Mouse (Mus musculus): ENCODE data around the gene Traf2. TPM values are rescaled to one million over a fixed set of nuclear protein-coding genes. Genes with fewer than 3 reads are reported as not detected.

Gene Traf2
- polyA plus RNA-seq, 1 experiment from 2014 or later, result 16.8 TPM

DNA sequence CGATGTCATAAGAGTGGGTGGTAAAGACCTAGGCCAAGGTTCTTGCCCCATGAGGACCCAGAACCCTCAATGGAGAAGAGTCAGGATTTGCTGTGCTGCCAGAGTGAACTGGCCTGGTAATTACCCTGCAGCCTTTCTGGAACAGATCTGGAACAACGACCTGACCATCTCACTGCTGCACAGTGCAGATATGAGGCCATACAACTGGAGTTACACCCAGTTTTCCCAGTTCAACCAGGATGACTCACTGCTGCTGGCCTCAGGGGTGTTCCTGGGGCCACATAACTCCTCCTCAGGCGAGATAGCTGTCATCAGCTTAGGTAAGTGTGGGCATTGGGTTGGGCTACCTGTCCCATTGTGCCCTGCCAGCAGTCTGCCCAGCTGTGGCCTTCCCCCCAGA lies 44.0 kb downstream of the Traf2 start:
- Histone ChIP-seq H3K4me1 (ENCODE audit: control insufficient read depth, insufficient read depth, low read depth, low read length) (peaks cover 14% of the 10 kb centered on the region), H3K27ac (ENCODE audit: low read depth, low read length) (no peak overlapping the region), H3K36me3 (ENCODE audit: control insufficient read depth, insufficient read depth, low read length) (peaks cover 22% of the 10 kb centered on the region), H3K4me2 (ENCODE audit: low read length) (no peak overlapping the region), H3K27me3 (replicated peaks; ENCODE audit: control insufficient read depth, insufficient read depth, low read length) (no peaks in the 10 kb centered on the region), H3K4me3 (ENCODE audit: low read length) (no peak overlapping the region), H3K9me3 (ENCODE audit: control insufficient read depth, low read length) (no peaks in the 10 kb centered on the region), H3K9ac (ENCODE audit: low read depth, low read length) (no peak overlapping the region)
- 82% methylated on average over 3 of the region's 3 CpGs for WGBS
- no peak for ATAC-seq

DNA sequence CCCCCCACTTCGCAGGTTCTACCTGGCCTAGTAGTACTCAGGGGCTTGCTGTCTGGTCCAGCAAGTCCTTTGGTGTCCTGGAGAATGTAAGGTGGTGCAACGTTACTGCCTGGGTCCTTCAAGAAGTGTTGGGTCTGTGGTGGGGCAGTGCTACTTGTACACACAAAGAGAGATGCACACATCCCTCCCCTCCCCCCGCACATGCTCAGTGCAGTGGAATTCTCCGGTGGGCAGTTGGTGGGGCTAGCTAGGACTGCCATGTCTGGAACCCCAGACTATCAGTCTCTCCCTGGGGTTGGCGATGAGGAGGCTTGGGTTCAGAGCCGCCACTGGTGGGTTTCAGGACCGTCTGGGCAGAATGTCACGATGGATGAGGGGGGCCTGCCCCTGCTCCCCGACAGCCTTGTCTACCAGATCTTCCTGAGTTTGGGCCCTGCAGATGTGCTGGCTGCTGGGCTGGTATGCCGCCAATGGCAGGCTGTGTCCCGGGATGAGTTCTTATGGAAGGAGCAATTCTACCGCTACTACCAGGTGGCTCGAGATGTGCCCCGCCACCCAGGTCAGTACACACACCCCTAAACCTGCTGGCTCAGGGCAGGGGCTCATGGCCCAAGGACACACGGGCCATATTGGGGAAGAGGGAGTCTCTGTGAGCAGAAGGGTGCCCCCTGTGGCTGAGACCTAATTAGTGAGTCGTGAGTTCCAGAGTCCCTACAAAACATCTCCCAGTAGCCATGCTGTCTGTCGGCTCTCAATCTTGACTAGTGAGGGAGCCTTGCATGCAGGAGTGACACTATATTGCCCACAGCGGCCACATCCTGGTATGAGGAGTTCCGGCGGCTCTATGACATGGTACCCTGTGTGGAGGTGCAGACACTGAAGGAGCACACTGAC lies 44.9 kb downstream of the Traf2 start, which contains the start of gene C8g:
Gene C8g, minus strand, starts transcription at position 127 of the 894 bp plus-strand sequence.
- peak; percentile 2; the same call in 1 of the 2 replicates for ATAC-seq

DNA sequence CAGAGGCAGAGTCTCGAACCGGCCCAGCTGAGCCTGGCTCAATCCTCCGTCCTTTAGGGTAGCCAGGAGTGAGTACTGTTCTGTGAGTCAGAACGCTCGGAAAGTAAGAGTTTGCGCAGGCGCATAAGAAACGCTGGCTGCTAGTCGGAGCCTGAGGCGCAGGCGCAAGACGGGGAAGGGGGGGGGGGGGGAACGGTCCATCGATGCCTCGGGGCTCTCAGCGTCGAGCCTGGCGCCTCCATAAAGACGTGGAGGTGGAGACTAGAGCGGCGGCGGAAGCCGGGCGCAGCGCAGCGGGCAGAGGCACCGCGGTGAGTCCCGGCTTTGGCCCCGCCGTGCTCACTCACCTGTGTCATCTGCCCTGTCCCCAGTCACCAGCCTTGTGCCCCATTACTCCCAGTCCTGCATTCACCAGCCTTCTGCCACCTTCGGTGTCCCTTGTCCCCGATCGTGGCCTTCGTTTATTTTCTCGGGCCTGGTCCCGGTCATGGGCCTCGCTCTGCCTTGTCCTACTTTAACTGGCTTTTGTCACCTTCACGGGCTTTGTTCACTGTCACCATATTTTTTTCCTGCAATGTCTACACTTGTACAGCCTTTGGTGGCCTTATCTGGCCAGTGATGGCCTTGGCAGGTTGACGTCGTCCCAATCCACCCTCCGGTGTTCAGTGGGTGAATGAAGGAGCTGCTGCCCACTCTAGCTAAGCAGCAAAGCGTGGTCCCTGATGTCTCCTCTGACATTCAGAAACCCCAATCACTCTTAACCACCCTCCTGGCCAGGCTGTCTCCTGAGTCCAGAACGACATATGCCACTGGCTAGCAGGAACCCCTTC lies 45.9 kb downstream of the Traf2 start, which contains the start of gene Fbxw5:
Gene Fbxw5, plus strand, starts transcription at position 175 of the 830 bp plus-strand sequence.
- Histone ChIP-seq H3K4me1 (ENCODE audit: control insufficient read depth, insufficient read depth, low read depth, low read length) (peaks cover 14% of the 10 kb centered on the region), H3K4me2 (ENCODE audit: low read length) (peak within 1 kb of the TSS; percentile 87), H3K27me3 (replicated peaks; ENCODE audit: control insufficient read depth, insufficient read depth, low read length) (no peaks in the 10 kb centered on the region), H3K27ac (ENCODE audit: low read depth, low read length) (peak within 1 kb of the TSS; percentile 75), H3K9me3 (ENCODE audit: control insufficient read depth, low read length) (no peaks in the 10 kb centered on the region), H3K36me3 (ENCODE audit: control insufficient read depth, insufficient read depth, low read length) (peaks cover 18% of the 10 kb centered on the region), H3K4me3 (ENCODE audit: low read length) (peak within 1 kb of the TSS; percentile 76), H3K9ac (ENCODE audit: low read depth, low read length) (peak within 1 kb of the TSS; percentile 82)
- WGBS, result 2% methylated on average over 22 of the region's 44 CpGs
- peak; percentile 92 for ATAC-seq

More for the DNA sequence above, 44.9 kb downstream of the Traf2 start, which contains the start of gene C8g:
- H3K27ac ChIP-seq (ENCODE audit: low read depth, low read length), result peak within 1 kb of the TSS; percentile 75
- peaks cover 14% of the 10 kb centered on the region for H3K4me1 ChIP-seq (ENCODE audit: control insufficient read depth, insufficient read depth, low read depth, low read length)
- H3K36me3 ChIP-seq (ENCODE audit: control insufficient read depth, insufficient read depth, low read length), result peaks cover 22% of the 10 kb centered on the region
- peak within 1 kb of the TSS; percentile 76 for H3K4me3 ChIP-seq (ENCODE audit: low read length)
- H3K9me3 ChIP-seq (ENCODE audit: control insufficient read depth, low read length), result no peaks in the 10 kb centered on the region
- peak within 1 kb of the TSS; percentile 87 for H3K4me2 ChIP-seq (ENCODE audit: low read length)
- no peaks in the 10 kb centered on the region for H3K27me3 ChIP-seq (replicated peaks; ENCODE audit: control insufficient read depth, insufficient read depth, low read length)
- WGBS, result 76% methylated on average over 19 of the region's 20 CpGs
- peak within 1 kb of the TSS; percentile 82 for H3K9ac ChIP-seq (ENCODE audit: low read depth, low read length)

DNA sequence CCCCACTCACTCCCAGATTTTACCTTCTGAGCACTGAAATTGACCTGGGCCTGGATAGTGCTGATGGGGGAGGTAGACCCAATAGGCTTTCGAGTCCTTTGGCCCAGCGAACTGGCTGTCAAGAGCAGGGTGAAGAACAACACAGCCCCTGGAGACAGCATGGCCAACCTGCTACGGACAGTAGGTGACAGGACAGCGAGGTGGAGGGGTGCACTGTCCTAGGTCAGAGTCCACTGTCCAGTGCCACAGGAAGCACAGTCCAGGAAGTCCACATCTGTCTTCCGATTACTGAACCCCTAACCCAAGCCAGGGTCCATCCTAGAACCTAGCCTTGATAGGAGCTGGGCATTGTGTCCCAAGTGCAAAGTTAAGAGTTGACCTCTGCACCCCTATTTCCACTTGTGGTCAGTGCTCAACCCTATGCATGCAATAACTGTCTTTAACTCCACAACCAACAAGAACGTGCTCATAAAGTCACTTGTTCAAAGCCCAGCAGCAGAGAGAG lies 46.6 kb downstream of the Traf2 start:
- Histone ChIP-seq H3K9ac (ENCODE audit: low read depth, low read length) (peak overlapping the region; percentile 65), H3K4me2 (ENCODE audit: low read length) (peak overlapping the region; percentile 87), H3K36me3 (ENCODE audit: control insufficient read depth, insufficient read depth, low read length) (peaks cover 13% of the 10 kb centered on the region), H3K4me3 (ENCODE audit: low read length) (peak overlapping the region; percentile 76), H3K9me3 (ENCODE audit: control insufficient read depth, low read length) (no peaks in the 10 kb centered on the region), H3K4me1 (ENCODE audit: control insufficient read depth, insufficient read depth, low read depth, low read length) (peaks cover 14% of the 10 kb centered on the region), H3K27me3 (replicated peaks; ENCODE audit: control insufficient read depth, insufficient read depth, low read length) (no peaks in the 10 kb centered on the region), H3K27ac (ENCODE audit: low read depth, low read length) (peak overlapping the region; percentile 73)
- ATAC-seq, result peak; percentile 7
- 69% methylated on average over 6 of the region's 6 CpGs for WGBS

DNA sequence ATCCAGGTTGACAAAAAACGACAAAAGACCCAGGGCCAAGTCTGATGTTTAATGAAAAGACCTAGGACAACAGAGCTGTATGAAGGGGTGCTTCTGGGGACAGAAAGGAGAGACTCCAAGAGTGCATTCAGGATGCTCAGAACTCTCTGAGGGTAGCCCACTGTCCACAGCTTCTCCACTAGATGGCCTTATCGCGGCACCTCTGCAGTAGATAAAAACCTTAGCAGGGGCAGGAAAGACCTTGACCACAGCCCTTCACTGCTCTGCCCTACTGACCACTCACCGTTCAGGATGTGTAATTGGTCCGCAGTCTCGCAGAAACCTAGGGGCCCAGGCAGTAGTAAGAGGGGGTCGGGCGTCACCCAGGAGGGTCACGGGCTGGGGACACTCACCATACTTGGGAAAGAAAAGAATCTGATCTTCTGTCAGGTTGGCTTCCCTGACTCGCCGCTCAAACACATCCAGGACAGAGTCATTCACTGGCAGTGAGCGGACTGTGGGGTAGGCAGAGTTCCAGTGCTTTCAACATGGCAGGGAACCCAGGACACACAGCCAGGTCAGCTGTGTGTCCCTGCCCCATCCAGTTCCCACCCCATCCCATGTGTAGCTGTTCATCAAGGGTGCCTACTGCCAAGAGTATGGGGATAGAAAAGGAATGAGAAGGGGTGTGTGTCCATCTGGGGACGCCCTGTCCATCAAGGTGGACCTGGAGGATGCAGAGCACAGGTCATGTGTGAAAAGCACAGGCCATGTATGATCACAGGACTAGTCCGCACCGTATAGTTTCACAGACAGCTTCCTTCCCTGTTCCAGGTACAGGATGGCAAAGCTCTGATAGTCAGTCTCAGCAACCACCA lies 47.9 kb downstream of the Traf2 start:
- Histone ChIP-seq H3K9me3 (ENCODE audit: control insufficient read depth, low read length) (no peaks in the 10 kb centered on the region), H3K27ac (ENCODE audit: low read depth, low read length) (no peak overlapping the region), H3K36me3 (ENCODE audit: control insufficient read depth, insufficient read depth, low read length) (peaks cover 4% of the 10 kb centered on the region; the same call in 1 of the 2 replicates), H3K4me2 (ENCODE audit: low read length) (no peak overlapping the region), H3K27me3 (replicated peaks; ENCODE audit: control insufficient read depth, insufficient read depth, low read length) (no peaks in the 10 kb centered on the region), H3K4me1 (ENCODE audit: control insufficient read depth, insufficient read depth, low read depth, low read length) (peaks cover 14% of the 10 kb centered on the region), H3K9ac (ENCODE audit: low read depth, low read length) (no peak overlapping the region), H3K4me3 (ENCODE audit: low read length) (no peak overlapping the region)
- 74% methylated on average over 15 of the region's 15 CpGs for WGBS
- no peak for ATAC-seq

DNA sequence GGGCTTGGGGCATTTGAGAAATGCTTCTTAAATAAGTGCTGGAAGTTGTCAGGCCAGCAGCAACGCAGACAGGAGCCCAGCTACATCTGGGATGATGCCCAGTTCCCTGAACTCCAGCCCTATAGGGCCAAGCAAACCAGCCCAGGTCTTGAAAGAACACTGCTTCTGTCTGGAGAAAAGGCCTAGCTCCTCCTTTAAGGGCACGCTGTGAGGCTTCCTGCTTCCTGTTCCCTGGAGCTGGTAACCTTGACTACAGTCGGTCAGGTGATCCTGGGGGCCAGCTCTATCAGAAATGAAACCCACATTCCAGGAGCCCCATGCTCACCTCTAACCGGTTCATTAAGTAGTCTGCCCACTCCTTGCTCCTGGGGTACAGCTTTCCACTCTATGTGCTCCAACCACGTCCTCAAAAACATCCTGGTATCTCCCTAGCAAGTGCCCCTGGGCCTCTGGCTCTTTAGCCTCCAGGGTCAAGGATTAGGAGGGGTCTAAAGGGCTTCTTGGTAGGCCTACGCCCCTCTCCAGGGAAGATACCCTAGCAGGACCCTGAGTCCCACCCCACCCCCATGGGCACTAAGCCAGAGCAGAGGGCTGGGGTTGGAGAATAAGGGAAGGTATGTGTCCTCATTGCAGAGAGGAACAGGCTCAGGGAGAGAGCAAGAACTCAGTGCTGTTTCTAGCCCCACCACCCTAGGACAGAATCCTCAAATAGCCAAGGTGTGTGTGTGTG lies 48.7 kb downstream of the Traf2 start:
- 64% methylated on average over 6 of the region's 6 CpGs for WGBS
- Histone ChIP-seq H3K4me1 (ENCODE audit: control insufficient read depth, insufficient read depth, low read depth, low read length) (peaks cover 14% of the 10 kb centered on the region), H3K4me2 (ENCODE audit: low read length) (no peak overlapping the region), H3K9ac (ENCODE audit: low read depth, low read length) (no peak overlapping the region), H3K27ac (ENCODE audit: low read depth, low read length) (peak overlapping the region; percentile 29; the same call in 1 of the 2 replicates), H3K9me3 (ENCODE audit: control insufficient read depth, low read length) (no peaks in the 10 kb centered on the region), H3K27me3 (replicated peaks; ENCODE audit: control insufficient read depth, insufficient read depth, low read length) (no peaks in the 10 kb centered on the region), H3K36me3 (ENCODE audit: control insufficient read depth, insufficient read depth, low read length) (no peaks in the 10 kb centered on the region), H3K4me3 (ENCODE audit: low read length) (no peak overlapping the region)
- ATAC-seq, result no peak

DNA sequence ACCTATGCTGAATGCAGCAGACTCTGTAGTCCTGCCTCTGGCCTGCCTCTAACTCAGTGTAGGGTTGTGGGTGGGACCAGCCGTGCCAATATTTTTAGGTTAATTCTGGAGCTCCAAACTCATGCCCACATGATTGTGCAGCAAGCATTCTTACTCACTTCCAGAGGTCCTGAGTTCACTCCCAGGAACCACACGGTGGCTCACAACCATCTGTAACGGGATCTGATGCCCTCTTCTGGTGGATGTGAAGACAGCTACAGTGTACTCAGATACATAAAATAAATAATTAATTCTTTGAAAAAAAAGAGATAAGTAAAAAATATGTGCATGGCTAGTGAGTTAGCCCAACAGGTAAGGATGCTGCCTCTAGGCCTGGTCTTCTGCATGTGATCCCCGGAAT lies 50.3 kb downstream of the Traf2 start:
- WGBS, result 37% methylated on average over 4 of the region's 4 CpGs
- Histone ChIP-seq H3K27me3 (replicated peaks; ENCODE audit: control insufficient read depth, insufficient read depth, low read length) (no peaks in the 10 kb centered on the region), H3K4me1 (ENCODE audit: control insufficient read depth, insufficient read depth, low read depth, low read length) (peaks cover 6% of the 10 kb centered on the region), H3K36me3 (ENCODE audit: control insufficient read depth, insufficient read depth, low read length) (no peaks in the 10 kb centered on the region), H3K9me3 (ENCODE audit: control insufficient read depth, low read length) (no peaks in the 10 kb centered on the region), H3K9ac (ENCODE audit: low read depth, low read length) (no peak overlapping the region), H3K27ac (ENCODE audit: low read depth, low read length) (no peak overlapping the region), H3K4me3 (ENCODE audit: low read length) (no peak overlapping the region), H3K4me2 (ENCODE audit: low read length) (no peak overlapping the region)
- ATAC-seq, result no peak

DNA sequence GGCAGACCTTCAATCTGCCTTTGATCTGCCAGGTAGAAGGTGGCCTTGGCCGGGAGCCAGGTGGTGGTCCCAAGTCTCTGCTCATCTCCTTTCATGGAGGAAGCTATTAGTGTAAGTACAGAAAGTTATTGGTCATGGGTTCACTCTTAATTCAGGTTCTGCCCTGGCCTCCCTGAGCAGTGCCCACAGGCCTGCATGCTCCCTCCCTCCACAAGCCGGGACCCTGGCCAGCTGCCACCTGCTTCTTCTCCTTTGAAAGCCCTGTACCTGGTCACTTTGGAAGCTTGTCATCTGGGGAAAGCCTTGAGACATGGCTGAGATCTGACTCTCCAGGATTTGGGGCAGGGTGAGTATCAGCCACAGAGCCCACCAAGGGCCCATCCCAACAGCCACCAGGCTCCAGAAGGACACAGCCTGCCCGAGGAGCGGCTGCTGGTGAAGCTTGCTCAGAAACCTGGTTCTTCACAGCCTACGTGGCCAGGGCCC lies 53.2 kb downstream of the Traf2 start, which contains the start of gene Lcn12:
Gene Lcn12, minus strand, starts transcription at position 436 of the 486 bp plus-strand sequence.
- no peaks in the 10 kb centered on the region for H3K27me3 ChIP-seq (replicated peaks; ENCODE audit: control insufficient read depth, insufficient read depth, low read length)
- 91% methylated on average over 5 of the region's 5 CpGs for WGBS
- H3K9ac ChIP-seq (ENCODE audit: low read depth, low read length), result no peak within 1 kb of the TSS
- H3K4me3 ChIP-seq (ENCODE audit: low read length), result no peak within 1 kb of the TSS
- ATAC-seq, result no peak
- no peak within 1 kb of the TSS for H3K4me2 ChIP-seq (ENCODE audit: low read length)
- H3K27ac ChIP-seq (ENCODE audit: low read depth, low read length), result no peak within 1 kb of the TSS
- H3K9me3 ChIP-seq (ENCODE audit: control insufficient read depth, low read length), result no peaks in the 10 kb centered on the region
- no peaks in the 10 kb centered on the region for H3K4me1 ChIP-seq (ENCODE audit: control insufficient read depth, insufficient read depth, low read depth, low read length)
- no peaks in the 10 kb centered on the region for H3K36me3 ChIP-seq (ENCODE audit: control insufficient read depth, insufficient read depth, low read length)
